Mouse (Mus musculus) intestine, embryonic 15.5 days (tissue): ENCODE measurements around the gene Pcsk6. TPM values are rescaled to one million over a fixed set of nuclear protein-coding genes. Genes with fewer than 3 reads are reported as not detected.

Experiments
- ATAC-seq: fragments of 200-750 bp; cut with Nextera tagmentation; 2 replicates; pipeline ENCODE4 v1.8.0; 2017; ENCODE audit warnings: moderate TSS enrichment, moderate library complexity
- H3K27ac ChIP-seq: fragments of 300-500 bp; sonication (generic); 2 replicates; pipeline ENCODE4 v1.5.1; 2015; ENCODE audit warnings: mild to moderate bottlenecking, inconsistent platforms
- H3K27me3 ChIP-seq: fragments of 300-500 bp; sonication (generic); replicated peaks from 2 replicates; pipeline ENCODE4 v1.6.1; 2015; ENCODE audit warnings: inconsistent platforms
- H3K36me3 ChIP-seq: fragments of 300-500 bp; sonication (generic); 2 replicates; pipeline ENCODE4 v1.6.1; 2015; ENCODE audit warnings: inconsistent platforms
- H3K4me1 ChIP-seq: fragments of 300-500 bp; sonication (generic); replicated peaks from 2 replicates; pipeline ENCODE4 v1.6.1; 2015; ENCODE audit warnings: inconsistent platforms
- H3K4me2 ChIP-seq: fragments of 300-500 bp; sonication (generic); replicated peaks from 2 replicates; pipeline ENCODE4 v1.6.1; 2015; ENCODE audit warnings: mild to moderate bottlenecking, inconsistent platforms
- H3K4me3 ChIP-seq: fragments of 300-500 bp; sonication (generic); replicated peaks from 2 replicates; pipeline ENCODE4 v1.5.1; 2015; ENCODE audit warnings: inconsistent platforms
- H3K9ac ChIP-seq: fragments of 300-500 bp; sonication (generic); 2 replicates; pipeline ENCODE4 v1.6.1; 2015; ENCODE audit warnings: inconsistent platforms
- H3K9me3 ChIP-seq: fragments of 300-500 bp; sonication (generic); 2 replicates; pipeline ENCODE4 v1.6.1; 2016; ENCODE audit warnings: inconsistent platforms
- WGBS: fragments of 180-500 bp; shearing (Covaris S2); methylation state at CpG from one replicate; pipeline ENCODE4 v1.1.7; 2015; 5-methylcytosine and 5-hydroxymethylcytosine counted together
- polyA plus RNA-seq: library from polyadenylated mRNA; unstranded; fragments of >200 nt; fragmentation: Nextera tagmentation; extraction: Ambion mirVana; gene quantifications from 2 replicates; pipeline ENCODE4 v1.2.1, GENCODE M21; 2015

Pcsk6 gene
- polyA plus RNA-seq, 1 experiment from 2014 or later: 2.6 TPM

- 84% methylated on average over 4 of the region's 4 CpGs for WGBS
- no peak for ATAC-seq
- no peak overlapping the region for H3K4me3 ChIP-seq
- H3K4me2 ChIP-seq: no peak overlapping the region
- H3K9ac ChIP-seq: no peak overlapping the region
- H3K4me1 ChIP-seq: no peaks in the 10 kb centered on the region
- no peaks in the 10 kb centered on the region for H3K9me3 ChIP-seq
- no peaks in the 10 kb centered on the region for H3K36me3 ChIP-seq
- H3K27ac ChIP-seq: no peak overlapping the region
- H3K27me3 ChIP-seq: no peaks in the 10 kb centered on the region
Observed at GRCm38 (mm10) chr7:65988249-65988648, 126.7 kb downstream of the Pcsk6 start.

GRCm38 (mm10) chr7:65988709-65989108, 127.2 kb downstream of the Pcsk6 start:
- no peak overlapping the region for H3K27ac ChIP-seq
- no peaks in the 10 kb centered on the region for H3K9me3 ChIP-seq
- no peaks in the 10 kb centered on the region for H3K4me1 ChIP-seq
- H3K9ac ChIP-seq: no peak overlapping the region
- H3K4me2 ChIP-seq: no peak overlapping the region
- no peaks in the 10 kb centered on the region for H3K36me3 ChIP-seq
- H3K27me3 ChIP-seq: no peaks in the 10 kb centered on the region
- no peak overlapping the region for H3K4me3 ChIP-seq
- WGBS: 92% methylated on average over 5 of the region's 5 CpGs
- no peak for ATAC-seq

GRCm38 (mm10) chr7:65992329-65992728, 130.8 kb downstream of the Pcsk6 start:
- Histone ChIP-seq H3K27ac (no peak overlapping the region), H3K4me3 (no peak overlapping the region), H3K27me3 (no peaks in the 10 kb centered on the region), H3K9me3 (no peaks in the 10 kb centered on the region), H3K36me3 (no peaks in the 10 kb centered on the region), H3K4me2 (no peak overlapping the region), H3K4me1 (no peaks in the 10 kb centered on the region), H3K9ac (no peak overlapping the region)
- 79% methylated on average over 6 of the region's 6 CpGs for WGBS
- no peak for ATAC-seq

- no peak overlapping the region for H3K27ac ChIP-seq
- 48% methylated on average over 3 of the region's 3 CpGs for WGBS
Observed at GRCm38 (mm10) chr7:65993410-65993809, 131.9 kb downstream of the Pcsk6 start.

GRCm38 (mm10) chr7:66001035-66001754, 139.7 kb downstream of the Pcsk6 start:
- Histone ChIP-seq H3K4me3 (no peak overlapping the region), H3K9ac (no peak overlapping the region), H3K27me3 (no peaks in the 10 kb centered on the region), H3K4me2 (no peak overlapping the region), H3K9me3 (no peaks in the 10 kb centered on the region), H3K27ac (no peak overlapping the region), H3K4me1 (no peaks in the 10 kb centered on the region), H3K36me3 (no peaks in the 10 kb centered on the region)
- ATAC-seq: no peak
- 87% methylated on average over 16 of the region's 16 CpGs for WGBS

More at GRCm38 (mm10) chr7:65993410-65993809, 131.9 kb downstream of the Pcsk6 start:
- no peak for ATAC-seq
- H3K27me3 ChIP-seq: no peaks in the 10 kb centered on the region
- no peak overlapping the region for H3K9ac ChIP-seq
- H3K36me3 ChIP-seq: no peaks in the 10 kb centered on the region
- H3K4me2 ChIP-seq: no peak overlapping the region
- no peak overlapping the region for H3K4me3 ChIP-seq
- no peaks in the 10 kb centered on the region for H3K4me1 ChIP-seq
- no peaks in the 10 kb centered on the region for H3K9me3 ChIP-seq

GRCm38 (mm10) chr7:66001797-66002196, 140.3 kb downstream of the Pcsk6 start:
- no peak for ATAC-seq

GRCm38 (mm10) chr7:66003447-66003846, 141.9 kb downstream of the Pcsk6 start:
- Histone ChIP-seq H3K36me3 (no peaks in the 10 kb centered on the region), H3K4me3 (no peak overlapping the region), H3K4me1 (no peaks in the 10 kb centered on the region), H3K4me2 (no peak overlapping the region), H3K9me3 (no peaks in the 10 kb centered on the region), H3K27ac (no peak overlapping the region), H3K9ac (no peak overlapping the region), H3K27me3 (no peaks in the 10 kb centered on the region)
- ATAC-seq: no peak
- WGBS: 83% methylated on average over 5 of the region's 5 CpGs

More at GRCm38 (mm10) chr7:66001797-66002196, 140.3 kb downstream of the Pcsk6 start:
- no peak overlapping the region for H3K4me2 ChIP-seq
- H3K27me3 ChIP-seq: no peaks in the 10 kb centered on the region
- H3K36me3 ChIP-seq: no peaks in the 10 kb centered on the region
- H3K4me1 ChIP-seq: no peaks in the 10 kb centered on the region
- H3K27ac ChIP-seq: no peak overlapping the region
- WGBS: 46% methylated on average over 3 of the region's 3 CpGs
- no peaks in the 10 kb centered on the region for H3K9me3 ChIP-seq
- H3K4me3 ChIP-seq: no peak overlapping the region
- no peak overlapping the region for H3K9ac ChIP-seq

GRCm38 (mm10) chr7:66003865-66004638, 142.5 kb downstream of the Pcsk6 start:
- H3K27ac ChIP-seq: no peak overlapping the region
- H3K36me3 ChIP-seq: no peaks in the 10 kb centered on the region
- no peaks in the 10 kb centered on the region for H3K9me3 ChIP-seq
- no peak for ATAC-seq
- H3K27me3 ChIP-seq: no peaks in the 10 kb centered on the region
- H3K4me2 ChIP-seq: no peak overlapping the region
- no peak overlapping the region for H3K9ac ChIP-seq
- no peaks in the 10 kb centered on the region for H3K4me1 ChIP-seq
- WGBS: 73% methylated on average over 13 of the region's 13 CpGs
- H3K4me3 ChIP-seq: no peak overlapping the region

GRCm38 (mm10) chr7:66005066-66005465, 143.5 kb downstream of the Pcsk6 start:
- no peak for ATAC-seq
- Histone ChIP-seq H3K4me2 (no peak overlapping the region), H3K9ac (no peak overlapping the region), H3K4me3 (no peak overlapping the region), H3K36me3 (no peaks in the 10 kb centered on the region), H3K4me1 (no peaks in the 10 kb centered on the region), H3K27me3 (no peaks in the 10 kb centered on the region), H3K27ac (no peak overlapping the region), H3K9me3 (no peaks in the 10 kb centered on the region)
- 88% methylated on average over 10 of the region's 10 CpGs for WGBS

GRCm38 (mm10) chr7:66008161-66008891, 146.8 kb downstream of the Pcsk6 start:
- Histone ChIP-seq H3K4me2 (no peak overlapping the region), H3K9me3 (no peaks in the 10 kb centered on the region), H3K9ac (no peak overlapping the region), H3K36me3 (no peaks in the 10 kb centered on the region), H3K4me3 (no peak overlapping the region), H3K27me3 (no peaks in the 10 kb centered on the region), H3K4me1 (no peaks in the 10 kb centered on the region), H3K27ac (no peak overlapping the region)
- ATAC-seq: no peak
- 76% methylated on average over 11 of the region's 11 CpGs for WGBS

- H3K4me2 ChIP-seq: no peak overlapping the region
- H3K9ac ChIP-seq: no peak overlapping the region
- H3K4me3 ChIP-seq: no peak overlapping the region
- H3K27ac ChIP-seq: no peak overlapping the region
- 71% methylated on average over 16 of the region's 16 CpGs for WGBS
- no peaks in the 10 kb centered on the region for H3K27me3 ChIP-seq
- ATAC-seq: no peak
- H3K9me3 ChIP-seq: no peaks in the 10 kb centered on the region
- no peaks in the 10 kb centered on the region for H3K4me1 ChIP-seq
- no peaks in the 10 kb centered on the region for H3K36me3 ChIP-seq
Observed at GRCm38 (mm10) chr7:66008892-66009273, 147.3 kb downstream of the Pcsk6 start.

GRCm38 (mm10) chr7:66010518-66010917, 149.0 kb downstream of the Pcsk6 start:
- no peak overlapping the region for H3K9ac ChIP-seq
- H3K4me2 ChIP-seq: no peak overlapping the region

More at GRCm38 (mm10) chr7:66010518-66010917, 149.0 kb downstream of the Pcsk6 start:
- Histone ChIP-seq H3K27ac (no peak overlapping the region), H3K4me1 (no peaks in the 10 kb centered on the region), H3K4me3 (no peak overlapping the region), H3K27me3 (no peaks in the 10 kb centered on the region), H3K9me3 (no peaks in the 10 kb centered on the region), H3K36me3 (no peaks in the 10 kb centered on the region)
- WGBS: 76% methylated on average over 6 of the region's 6 CpGs
- no peak for ATAC-seq
